Mouse (Mus musculus) ES-Bruce4 (cell line): Measurements from ENCODE around the gene Dpf3. TPM values are rescaled to one million over a fixed set of nuclear protein-coding genes. Genes with fewer than 3 reads are reported as not detected.

Experiments
- H3K27ac ChIP-seq: 2 replicates; pipeline ENCODE4 v1.5.1; 2012; ENCODE audit warnings: low read length, inconsistent platforms; ENCODE audit not compliant: insufficient read depth
- H3K27me3 ChIP-seq: 2 replicates; pipeline ENCODE4 v1.6.1; 2012; ENCODE audit warnings: mild to moderate bottlenecking, low read length, inconsistent platforms; ENCODE audit not compliant: control insufficient read depth, poor library complexity, insufficient read depth, severe bottlenecking
- H3K36me3 ChIP-seq: 2 replicates; pipeline ENCODE4 v1.6.1; 2012; ENCODE audit warnings: inconsistent platforms, mild to moderate bottlenecking, low read length, moderate library complexity; ENCODE audit not compliant: control insufficient read depth, poor library complexity, insufficient read depth, severe bottlenecking
- H3K4me1 ChIP-seq: one replicate; pipeline ENCODE4 v1.8.1; 2011; ENCODE audit warnings: low read length; ENCODE audit not compliant: control insufficient read depth, insufficient read depth
- H3K4me3 ChIP-seq: 2 replicates; pipeline ENCODE4 v1.5.1; 2011; ENCODE audit warnings: low read depth, mild to moderate bottlenecking, low read length
- H3K9ac ChIP-seq: 2 replicates; pipeline ENCODE4 v1.6.1; 2012; ENCODE audit warnings: low read depth, mild to moderate bottlenecking, inconsistent platforms; ENCODE audit not compliant: poor library complexity, severe bottlenecking
- H3K9me3 ChIP-seq: replicated peaks from 2 replicates; pipeline ENCODE4 v1.6.1; 2012; ENCODE audit warnings: mild to moderate bottlenecking, low read length, inconsistent platforms; ENCODE audit not compliant: control insufficient read depth, poor library complexity, insufficient read depth, severe bottlenecking
- CTCF ChIP-seq: IDR thresholded peaks from one replicate; pipeline ENCODE4 v1.8.1; 2011; ENCODE audit warnings: low read depth, low read length
- EP300 ChIP-seq: IDR thresholded peaks from 2 replicates; pipeline ENCODE4 v1.6.1; 2011; ENCODE audit warnings: low read depth, low read length; ENCODE audit not compliant: insufficient read depth
- POLR2A ChIP-seq: IDR thresholded peaks from one replicate; pipeline ENCODE4 v1.8.1; 2011; ENCODE audit warnings: low read length; ENCODE audit not compliant: insufficient read depth
- polyA plus RNA-seq: library from polyadenylated mRNA; stranded (reverse); fragments of >200 nt; gene quantifications from 2 replicates; pipeline ENCODE4 v1.2.4, GENCODE M21; 2011; ENCODE audit warnings: low read depth; ENCODE audit not compliant: missing spikeins, insufficient read depth, insufficient read length

Dpf3 gene
- polyA plus RNA-seq, 1 experiment = not detected

DNA sequence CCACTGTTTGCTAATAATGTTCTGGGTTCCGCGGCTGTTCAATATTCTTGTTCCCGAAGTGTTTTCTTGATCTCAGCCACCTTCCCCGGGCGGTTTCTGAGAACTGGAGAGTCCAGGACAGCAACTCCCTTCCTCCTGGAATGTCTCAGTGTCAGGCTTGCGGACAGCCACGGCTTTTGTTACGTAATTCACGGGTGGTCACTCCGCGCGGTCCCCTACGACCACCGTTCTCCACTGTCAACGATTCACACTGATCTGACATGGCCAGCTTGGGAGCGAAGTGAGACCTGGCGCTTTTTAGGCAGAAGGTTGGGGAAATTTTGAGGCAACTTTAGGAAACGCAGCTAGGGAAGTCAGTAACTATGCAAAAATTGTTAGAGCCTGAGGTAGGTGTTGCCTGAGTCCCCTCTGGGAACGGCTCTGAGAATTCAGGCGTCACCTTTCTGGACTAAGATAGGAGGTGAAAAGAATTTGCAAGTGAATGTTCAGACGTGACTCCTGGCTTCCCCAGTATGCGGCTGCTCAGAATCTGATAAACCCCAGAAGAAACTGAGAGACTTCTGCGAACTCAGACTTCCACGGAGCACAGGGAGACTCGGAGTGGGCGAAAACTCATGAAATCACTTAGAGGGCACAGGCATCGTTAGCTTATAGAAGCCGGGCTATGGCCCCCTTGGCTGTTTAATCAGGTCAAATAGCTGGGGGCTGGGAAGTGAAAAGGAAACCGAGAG lies 860 bp upstream of the Dpf3 start:
- Histone ChIP-seq H3K36me3 (no peaks in the 10 kb centered on the region), H3K9ac (no peak overlapping the region), H3K27ac (no peak overlapping the region), H3K9me3 (peaks cover 3% of the 10 kb centered on the region; the same call in 1 of the 2 replicates), H3K4me1 (no peaks in the 10 kb centered on the region), H3K4me3 (peak overlapping the region; percentile 27), H3K27me3 (peaks cover 14% of the 10 kb centered on the region)
- no peak for TF ChIP-seq CTCF
- no peak for TF ChIP-seq EP300
- TF ChIP-seq POLR2A = no peak

DNA sequence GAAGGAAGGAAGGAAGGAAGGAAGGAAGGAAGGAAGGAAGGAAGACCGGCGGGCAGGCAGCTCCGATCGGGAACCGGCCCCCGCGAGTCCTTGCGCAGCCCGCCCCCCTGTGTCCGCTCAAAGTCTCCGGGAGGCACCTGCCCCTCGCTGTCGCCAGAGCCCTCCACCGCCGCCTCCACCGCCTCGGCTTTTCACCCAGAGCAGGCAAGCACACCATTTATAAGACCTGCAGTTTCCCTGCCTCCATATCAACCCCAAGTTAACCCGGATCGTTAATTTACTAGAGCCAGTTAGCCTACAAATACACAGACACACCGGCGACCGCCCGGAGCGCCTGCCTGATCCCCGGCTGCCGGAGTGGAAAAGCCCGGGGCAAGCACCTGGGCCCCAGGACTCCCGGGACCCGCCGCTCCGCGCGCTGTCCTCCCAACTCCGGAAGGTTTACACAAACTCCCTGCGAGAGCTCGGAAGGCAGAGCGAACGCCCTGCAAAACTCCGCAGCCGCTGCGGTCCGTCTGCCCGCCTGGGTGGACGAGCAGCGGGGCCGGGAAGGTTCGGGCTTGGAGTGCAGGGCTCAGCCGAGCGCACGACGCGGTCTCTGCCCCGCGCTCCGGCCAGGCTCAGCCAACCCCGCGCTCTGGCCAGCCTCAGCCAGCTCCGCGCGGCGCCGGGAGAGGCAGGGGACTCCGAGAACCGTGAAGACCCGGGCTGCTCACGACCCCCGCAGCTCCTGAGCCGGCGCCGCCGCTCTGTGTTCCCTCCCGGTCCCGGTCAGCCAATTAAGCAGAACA lies 650 bp downstream of the Dpf3 start:
- H3K27ac ChIP-seq = no peak overlapping the region
- peak overlapping the region; percentile 32 for H3K9ac ChIP-seq
- no peaks in the 10 kb centered on the region for H3K4me1 ChIP-seq
- peaks cover 3% of the 10 kb centered on the region; the same call in 1 of the 2 replicates for H3K9me3 ChIP-seq
- TF ChIP-seq CTCF (no peak), POLR2A (no peak), EP300 (no peak)
- H3K36me3 ChIP-seq = no peaks in the 10 kb centered on the region
- peaks cover 14% of the 10 kb centered on the region for H3K27me3 ChIP-seq
- H3K4me3 ChIP-seq = peak overlapping the region; percentile 56

DNA sequence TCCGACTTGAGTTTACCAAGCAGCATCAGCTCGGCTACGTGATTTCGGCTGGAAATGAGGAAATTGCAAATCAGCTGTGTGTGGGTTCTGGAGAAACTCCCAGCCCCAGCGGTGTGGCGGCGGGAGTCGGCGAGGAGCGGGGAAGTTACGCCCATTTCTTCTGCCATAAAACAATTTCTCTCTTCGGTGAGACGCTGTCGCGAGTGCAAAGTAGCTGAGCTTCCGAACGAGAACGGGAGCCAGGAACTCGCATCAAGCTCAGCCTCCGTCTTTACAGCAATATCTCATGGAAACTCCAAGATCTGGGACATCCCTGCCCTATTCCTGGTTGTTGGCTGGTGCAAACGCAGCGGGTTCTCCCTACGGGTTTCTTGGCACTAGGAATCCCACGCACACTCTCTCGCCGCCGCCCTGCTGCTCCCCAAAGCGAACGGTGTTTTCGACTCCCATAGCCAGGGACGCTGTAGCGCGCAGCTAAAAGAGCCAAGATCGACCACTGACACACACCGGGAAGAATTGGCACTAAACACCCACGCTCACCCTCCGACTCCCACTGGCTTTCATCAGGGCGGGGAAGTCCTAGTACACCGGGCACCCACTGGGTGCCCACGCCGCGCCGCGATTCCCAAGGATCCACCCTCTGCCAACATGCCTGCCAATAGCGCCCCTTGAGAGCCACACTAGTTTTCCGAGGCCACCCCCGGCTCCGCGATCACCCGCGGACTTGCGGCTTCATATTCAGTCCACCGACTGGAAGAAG lies 1.4 kb downstream of the Dpf3 start:
- peaks cover 14% of the 10 kb centered on the region for H3K27me3 ChIP-seq
- H3K4me3 ChIP-seq = peak overlapping the region; percentile 56
- TF ChIP-seq CTCF (no peak), EP300 (no peak), POLR2A (no peak)
- H3K27ac ChIP-seq = no peak overlapping the region
- H3K9ac ChIP-seq = peak overlapping the region; percentile 32
- H3K36me3 ChIP-seq = no peaks in the 10 kb centered on the region
- H3K4me1 ChIP-seq = no peaks in the 10 kb centered on the region
- H3K9me3 ChIP-seq = no peaks in the 10 kb centered on the region

DNA sequence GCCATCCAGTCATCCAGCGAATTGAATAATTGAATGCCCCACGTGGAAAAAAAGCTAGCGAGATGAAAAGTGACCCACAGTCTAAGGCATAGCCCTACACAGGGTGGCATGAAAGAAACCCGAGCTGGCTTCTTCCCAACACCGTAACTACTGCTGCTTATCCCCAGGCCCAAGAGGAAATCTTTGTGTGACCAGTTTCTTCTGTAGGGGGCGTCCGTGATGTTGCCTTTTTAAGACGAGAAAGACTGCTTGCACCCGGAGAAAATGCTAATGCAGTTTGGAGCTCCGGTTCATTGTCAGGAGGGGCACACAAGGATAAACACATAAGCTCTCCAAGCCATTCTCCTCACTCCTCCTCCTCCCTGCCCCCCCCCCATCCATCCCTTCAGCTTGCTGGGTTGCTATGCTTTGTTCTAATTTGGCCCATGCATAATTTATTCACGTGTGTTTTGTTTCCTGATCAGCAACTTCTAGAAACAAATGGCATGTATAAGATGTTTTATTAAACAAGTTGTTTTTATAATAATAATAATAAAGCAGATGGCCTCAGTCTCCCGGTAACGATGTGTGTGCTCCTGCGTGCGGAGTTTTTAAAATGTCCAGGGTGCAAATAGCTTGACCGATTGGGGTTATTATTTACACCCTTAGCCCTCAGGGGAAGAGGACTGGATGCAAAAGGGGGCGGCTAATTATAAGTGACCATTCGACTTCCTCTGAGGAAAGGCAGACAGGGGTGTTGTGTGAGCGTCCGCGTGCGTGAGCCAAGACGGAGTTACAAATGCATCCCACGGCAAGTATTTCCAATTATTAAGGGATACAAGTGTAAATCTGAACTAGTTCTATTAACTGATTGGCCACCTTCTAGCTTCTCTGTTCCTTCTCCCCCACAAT lies 2.4 kb downstream of the Dpf3 start:
- Histone ChIP-seq H3K36me3 (no peaks in the 10 kb centered on the region), H3K9ac (no peak overlapping the region), H3K27me3 (peaks cover 14% of the 10 kb centered on the region), H3K27ac (no peak overlapping the region), H3K4me3 (no peak overlapping the region; the same call in 1 of the 2 replicates), H3K4me1 (no peaks in the 10 kb centered on the region), H3K9me3 (no peaks in the 10 kb centered on the region)
- no peak for TF ChIP-seq CTCF
- TF ChIP-seq EP300 = no peak
- no peak for TF ChIP-seq POLR2A

DNA sequence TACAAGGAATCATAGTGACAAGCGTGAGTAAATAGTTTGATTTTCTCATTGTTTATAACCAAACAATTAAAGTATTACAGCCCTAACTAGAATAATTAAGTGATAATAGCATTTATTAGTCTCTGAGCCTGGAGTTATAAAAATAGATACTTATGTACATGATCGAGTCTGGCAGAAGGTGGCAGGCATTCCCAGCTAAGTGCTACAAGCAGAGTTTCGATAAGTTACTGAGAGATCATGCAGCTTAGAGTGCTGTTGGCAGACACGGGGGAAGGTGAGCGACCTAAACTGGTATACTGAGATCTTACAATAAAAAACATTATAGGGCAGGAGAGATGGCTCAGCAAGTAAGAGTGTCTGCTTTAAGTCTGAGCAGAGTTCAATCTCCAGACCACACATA lies 3.9 kb downstream of the Dpf3 start:
- H3K9ac ChIP-seq = no peak overlapping the region
- no peaks in the 10 kb centered on the region for H3K36me3 ChIP-seq
- no peak for TF ChIP-seq CTCF
- no peak for TF ChIP-seq POLR2A
- no peak for TF ChIP-seq EP300
- H3K27ac ChIP-seq = no peak overlapping the region
- H3K27me3 ChIP-seq = peaks cover 14% of the 10 kb centered on the region
- H3K9me3 ChIP-seq = no peaks in the 10 kb centered on the region
- no peak overlapping the region for H3K4me3 ChIP-seq
- H3K4me1 ChIP-seq = no peaks in the 10 kb centered on the region
